Mouse (Mus musculus) embryonic facial prominence, embryonic 10.5 days (tissue): ENCODE measurements around the gene Phf21a. TPM values are rescaled to one million over a fixed set of nuclear protein-coding genes. Genes with fewer than 3 reads are reported as not detected.

Experiments
- DNase-seq: peaks from one replicate; pipeline ENCODE4 v3.0.0-alpha.2; 2017; ENCODE audit warnings: low spot score
- H3K27ac ChIP-seq: fragments of 300-500 bp; sonication (generic); replicated peaks from 2 replicates; pipeline ENCODE4 v1.5.1; 2016; ENCODE audit warnings: mild to moderate bottlenecking
- H3K27me3 ChIP-seq: fragments of 300-500 bp; sonication (generic); replicated peaks from 2 replicates; pipeline ENCODE4 v1.6.1; 2016; ENCODE audit warnings: low read depth, mild to moderate bottlenecking; ENCODE audit not compliant: poor library complexity, severe bottlenecking
- H3K36me3 ChIP-seq: fragments of 300-500 bp; sonication (generic); replicated peaks from 2 replicates; pipeline ENCODE4 v1.6.1; 2016; ENCODE audit warnings: mild to moderate bottlenecking, moderate library complexity
- H3K4me1 ChIP-seq: fragments of 300-500 bp; sonication (generic); 2 replicates; pipeline ENCODE4 v1.6.1; 2016
- H3K4me3 ChIP-seq: fragments of 300-500 bp; sonication (generic); 2 replicates; pipeline ENCODE4 v1.5.1; 2016; ENCODE audit warnings: mild to moderate bottlenecking, moderate library complexity
- H3K9me3 ChIP-seq: fragments of 300-500 bp; sonication (generic); 2 replicates; pipeline ENCODE4 v1.6.1; 2016; ENCODE audit warnings: mild to moderate bottlenecking
- WGBS: fragments of 180-500 bp; shearing (Covaris S2); methylation state at CpG from one replicate; pipeline ENCODE4 v1.1.7; 2016; 5-methylcytosine and 5-hydroxymethylcytosine counted together
- polyA plus RNA-seq: library from polyadenylated mRNA; unstranded; fragments of >200 nt; fragmentation: Nextera tagmentation; extraction: Ambion mirVana; gene quantifications from 2 replicates; pipeline ENCODE4 v1.2.1, GENCODE M21; 2016

Phf21a gene
- polyA plus RNA-seq, 1 experiment from 2014 or later, result 41.3 TPM

DNA sequence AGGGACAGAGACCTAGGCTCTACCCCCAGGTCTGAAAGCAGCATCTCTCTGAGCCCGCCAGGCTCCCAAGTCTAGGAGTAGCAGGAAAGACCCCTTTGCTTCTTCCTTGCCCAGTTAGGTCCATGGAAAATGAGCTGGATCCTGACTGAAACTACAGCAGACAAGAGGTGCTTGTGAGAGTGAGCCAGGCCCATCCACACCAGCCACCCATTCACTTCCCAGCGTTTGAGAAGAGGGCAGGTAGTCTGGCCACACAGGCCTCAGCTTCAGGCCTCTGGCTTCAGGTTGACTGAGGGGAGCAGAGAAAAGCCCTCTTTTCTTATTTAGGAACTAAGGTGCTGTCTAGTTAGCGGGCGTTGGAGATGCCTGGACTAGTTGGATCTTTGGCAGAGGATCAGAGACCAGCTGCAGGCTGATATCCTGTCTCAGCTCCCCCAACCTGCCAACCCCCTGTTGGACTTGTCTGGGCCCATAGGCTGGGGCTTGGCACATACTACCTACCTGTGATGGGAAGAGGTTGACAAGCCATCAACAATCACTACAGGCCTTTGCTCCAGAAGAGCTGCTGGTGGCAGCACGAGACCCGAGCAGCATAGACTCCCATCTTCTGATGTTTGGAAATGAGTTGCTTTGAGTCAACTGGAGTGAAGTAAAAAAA, 269.8 kb downstream of the Phf21a start:
- Histone ChIP-seq H3K4me1 (peaks cover 9% of the 10 kb centered on the region), H3K27ac (no peak overlapping the region), H3K27me3 (no peaks in the 10 kb centered on the region), H3K9me3 (no peaks in the 10 kb centered on the region), H3K36me3 (peaks cover 82% of the 10 kb centered on the region), H3K4me3 (no peak overlapping the region)
- DNase-seq, result no peak
- 93% methylated on average over 6 of the region's 6 CpGs for WGBS

DNA sequence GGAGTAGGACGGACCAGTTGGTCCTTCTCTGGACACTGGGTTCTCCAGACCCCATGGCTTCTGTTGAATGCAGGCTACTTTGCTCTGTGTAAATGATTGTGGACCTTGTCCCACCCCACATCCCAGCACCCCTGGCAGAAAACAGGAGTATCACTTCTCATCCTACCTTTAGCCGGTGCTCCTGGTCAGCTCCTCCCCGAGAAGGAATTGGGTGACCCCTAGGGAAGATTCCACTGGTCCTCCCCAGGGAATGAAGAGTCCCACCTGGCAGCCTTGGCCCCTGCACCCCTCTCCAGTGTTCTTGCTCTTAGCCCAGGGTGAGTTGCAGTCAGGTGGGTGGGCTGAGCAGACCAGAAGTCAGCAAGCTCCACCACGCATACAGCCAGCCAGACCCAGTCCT, 271.2 kb downstream of the Phf21a start:
- WGBS, result 90% methylated on average over 4 of the region's 4 CpGs
- Histone ChIP-seq H3K9me3 (no peaks in the 10 kb centered on the region), H3K27ac (no peak overlapping the region), H3K36me3 (peaks cover 68% of the 10 kb centered on the region), H3K4me1 (peaks cover 11% of the 10 kb centered on the region), H3K27me3 (peaks cover 7% of the 10 kb centered on the region), H3K4me3 (no peak overlapping the region)
- DNase-seq, result no peak

- Histone ChIP-seq H3K27ac (no peak overlapping the region), H3K27me3 (peaks cover 21% of the 10 kb centered on the region), H3K36me3 (peaks cover 53% of the 10 kb centered on the region), H3K4me1 (peaks cover 26% of the 10 kb centered on the region), H3K9me3 (no peaks in the 10 kb centered on the region), H3K4me3 (no peak overlapping the region)
- DNase-seq, result no peak
- WGBS, result 92% methylated on average over 10 of the region's 10 CpGs
Observed at GRCm38 (mm10) chr2:92365568-92365967, 272.7 kb downstream of the Phf21a start.

GRCm38 (mm10) chr2:92367383-92368029, 274.6 kb downstream of the Phf21a start:
- DNase-seq, result no peak
- no peak overlapping the region for H3K4me3 ChIP-seq
- peaks cover 45% of the 10 kb centered on the region for H3K4me1 ChIP-seq
- 46% methylated on average over 20 of the region's 20 CpGs for WGBS
- H3K36me3 ChIP-seq, result peaks cover 40% of the 10 kb centered on the region
- H3K9me3 ChIP-seq, result no peaks in the 10 kb centered on the region
- H3K27ac ChIP-seq, result no peak overlapping the region
- H3K27me3 ChIP-seq, result peaks cover 41% of the 10 kb centered on the region

GRCm38 (mm10) chr2:92370375-92370774, 277.5 kb downstream of the Phf21a start:
- 10% methylated on average over 19 of the region's 19 CpGs for WGBS
- peaks cover 12% of the 10 kb centered on the region for H3K36me3 ChIP-seq
- DNase-seq, result no peak
- no peaks in the 10 kb centered on the region for H3K9me3 ChIP-seq
- peak overlapping the region; percentile 67 for H3K4me3 ChIP-seq
- peak overlapping the region; percentile 87 for H3K27ac ChIP-seq
- peaks cover 71% of the 10 kb centered on the region for H3K4me1 ChIP-seq
- peaks cover 56% of the 10 kb centered on the region for H3K27me3 ChIP-seq

GRCm38 (mm10) chr2:92370821-92371805, 278.2 kb downstream of the Phf21a start:
- H3K27ac ChIP-seq, result peak overlapping the region; percentile 87
- DNase-seq, result peak; percentile 89
- H3K9me3 ChIP-seq, result no peaks in the 10 kb centered on the region
- H3K4me1 ChIP-seq, result peaks cover 79% of the 10 kb centered on the region
- whole genome bisulfite sequencing, result 1% methylated on average over 45 of the region's 45 CpGs
- H3K36me3 ChIP-seq, result peaks cover 5% of the 10 kb centered on the region
- peaks cover 56% of the 10 kb centered on the region for H3K27me3 ChIP-seq
- peak overlapping the region; percentile 67 for H3K4me3 ChIP-seq

DNA sequence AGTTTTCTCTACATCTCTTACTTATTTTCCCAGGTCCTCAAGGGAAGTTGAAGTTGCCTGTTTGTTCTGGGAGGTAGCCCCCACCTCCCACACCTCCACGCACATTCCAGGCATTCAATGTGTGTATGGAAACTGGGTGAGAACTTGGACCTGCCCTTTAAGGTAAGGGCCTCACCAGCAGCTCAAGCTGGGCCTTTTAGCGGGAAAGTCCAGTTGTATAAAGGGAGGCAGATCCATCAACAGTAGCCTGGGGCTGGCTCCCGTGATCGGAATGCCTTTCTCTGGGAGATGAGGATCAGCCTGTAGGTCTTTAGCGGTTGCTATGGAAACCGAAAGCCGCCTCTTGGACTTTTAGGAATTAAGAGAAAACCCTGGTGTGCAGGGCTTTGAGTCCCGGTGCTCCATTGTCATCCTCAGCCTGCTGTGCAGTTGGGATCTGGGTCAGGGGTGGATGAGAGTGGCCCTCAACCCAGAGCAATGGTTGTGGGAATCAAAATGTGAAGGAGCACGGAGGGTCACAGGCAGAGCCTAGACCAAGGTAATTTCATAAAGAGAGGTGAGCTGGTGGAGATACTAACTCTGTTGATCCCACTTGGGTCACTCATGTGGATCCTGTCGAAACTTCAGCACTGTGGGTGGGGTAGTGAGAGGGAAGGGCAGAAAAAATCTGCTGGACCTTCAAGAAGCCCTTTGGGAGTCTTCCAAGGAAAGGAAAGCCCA, 279.2 kb downstream of the Phf21a start:
- WGBS, result 10% methylated on average over 10 of the region's 10 CpGs
- peak overlapping the region; percentile 87 for H3K27ac ChIP-seq

GRCm38 (mm10) chr2:92372767-92373436, 280.0 kb downstream of the Phf21a start:
- H3K4me3 ChIP-seq, result peak overlapping the region; percentile 67; the same call in 1 of the 2 replicates
- no peaks in the 10 kb centered on the region for H3K9me3 ChIP-seq
- peak overlapping the region; percentile 87 for H3K27ac ChIP-seq
- H3K36me3 ChIP-seq, result peaks cover 7% of the 10 kb centered on the region
- H3K4me1 ChIP-seq, result peaks cover 73% of the 10 kb centered on the region
- peak; percentile 38 for DNase-seq
- 44% methylated on average over 9 of the region's 9 CpGs for WGBS
- H3K27me3 ChIP-seq, result peaks cover 56% of the 10 kb centered on the region

More for the DNA sequence above, 279.2 kb downstream of the Phf21a start:
- peak overlapping the region; percentile 67; the same call in 1 of the 2 replicates for H3K4me3 ChIP-seq
- H3K4me1 ChIP-seq, result peaks cover 81% of the 10 kb centered on the region
- H3K9me3 ChIP-seq, result no peaks in the 10 kb centered on the region
- DNase-seq, result peak; percentile 59
- H3K36me3 ChIP-seq, result no peaks in the 10 kb centered on the region
- peaks cover 56% of the 10 kb centered on the region for H3K27me3 ChIP-seq

DNA sequence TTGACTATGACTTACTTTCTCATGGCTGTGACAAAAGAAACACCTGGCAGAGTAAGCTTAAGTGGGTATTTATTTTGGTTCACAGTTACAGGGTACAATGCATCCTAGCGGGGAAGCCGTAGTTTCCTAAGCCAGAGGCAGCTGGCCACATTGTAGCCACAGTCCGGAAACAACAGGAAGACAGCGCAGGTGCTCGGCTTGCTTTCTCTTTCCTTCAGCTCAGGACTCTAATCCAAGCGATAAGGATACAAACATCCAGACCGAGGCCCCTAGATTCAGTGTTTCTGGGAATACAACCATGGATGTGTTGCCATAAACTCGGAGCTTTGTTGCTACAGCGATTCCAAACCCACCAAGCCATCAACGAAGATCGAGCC, 280.5 kb downstream of the Phf21a start:
- Histone ChIP-seq H3K9me3 (no peaks in the 10 kb centered on the region), H3K36me3 (peaks cover 12% of the 10 kb centered on the region), H3K27me3 (peaks cover 56% of the 10 kb centered on the region), H3K4me1 (peaks cover 73% of the 10 kb centered on the region), H3K4me3 (0 out of 2 replicates have a peak overlapping the region, but pooled peaks have one; percentile 8), H3K27ac (peak overlapping the region; percentile 87)
- DNase-seq, result no peak
- 84% methylated on average over 11 of the region's 11 CpGs for WGBS

GRCm38 (mm10) chr2:92374514-92374913, 281.6 kb downstream of the Phf21a start, which contains the start of the genes Pex16 and Large2:
Pex16 (plus strand) TSS chr2:92374676.
Large2 (minus strand) TSS chr2:92374869.
- Histone ChIP-seq H3K27me3 (peaks cover 45% of the 10 kb centered on the region), H3K36me3 (peaks cover 23% of the 10 kb centered on the region), H3K4me1 (peaks cover 68% of the 10 kb centered on the region), H3K9me3 (no peaks in the 10 kb centered on the region), H3K27ac (peak within 1 kb of the TSS; percentile 87), H3K4me3 (peak within 1 kb of the TSS; percentile 85)
- WGBS, result 3% methylated on average over 16 of the region's 16 CpGs
- peak; percentile 59 for DNase-seq

DNA sequence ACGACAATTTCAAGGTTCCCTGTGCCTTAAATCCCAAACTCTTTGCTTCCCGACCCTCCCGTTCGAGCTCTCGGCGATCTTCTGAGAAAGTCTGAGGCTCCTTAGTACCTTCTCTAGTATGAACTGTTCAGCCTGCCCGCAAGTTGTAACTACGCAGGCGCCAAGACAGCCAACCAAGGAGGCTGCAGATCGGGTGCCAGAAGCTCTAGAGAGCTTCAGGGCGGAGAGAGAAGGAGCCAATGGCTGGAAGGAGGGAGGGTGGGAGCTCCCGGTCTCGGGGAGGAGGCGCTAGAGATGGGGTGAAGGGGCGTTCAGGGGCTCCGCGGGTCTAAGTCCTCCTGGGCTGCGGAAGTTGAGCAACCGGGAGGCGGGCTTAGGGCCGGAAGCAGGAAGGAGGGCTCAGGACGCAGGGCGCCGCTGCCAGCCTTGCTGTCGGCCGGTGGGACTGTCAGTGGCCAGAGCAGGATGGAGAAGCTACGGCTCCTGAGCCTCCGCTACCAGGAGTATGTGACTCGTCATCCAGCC, 282.2 kb downstream of the Phf21a start:
- peaks cover 39% of the 10 kb centered on the region for H3K27me3 ChIP-seq
- peaks cover 30% of the 10 kb centered on the region for H3K36me3 ChIP-seq
- no peaks in the 10 kb centered on the region for H3K9me3 ChIP-seq
- WGBS, result under 1% methylated on average over 29 of the region's 29 CpGs
- peak overlapping the region; percentile 85 for H3K4me3 ChIP-seq
- H3K27ac ChIP-seq, result peak overlapping the region; percentile 87
- peak; percentile 97 for DNase-seq
- H3K4me1 ChIP-seq, result peaks cover 62% of the 10 kb centered on the region
